In the genomic region with DNA sequence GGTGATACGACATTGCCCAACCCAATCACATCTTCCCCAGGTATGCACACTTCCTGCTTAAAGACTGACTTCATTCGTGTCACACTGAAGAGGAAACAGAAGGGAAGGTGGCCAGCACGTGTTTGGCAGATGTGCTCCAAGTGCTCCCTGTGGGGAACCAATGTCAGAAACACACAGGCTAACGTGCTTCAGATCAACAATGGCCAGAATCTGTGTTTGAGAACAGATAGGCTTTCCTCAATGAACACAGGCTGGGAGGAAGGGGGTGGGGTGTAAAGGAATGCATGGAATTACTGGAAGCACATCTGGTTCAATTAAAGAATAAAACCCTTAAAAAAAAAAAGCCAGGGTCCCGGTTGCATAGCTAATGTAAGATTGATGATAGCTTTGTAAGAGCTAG, we compare ENCODE assay signal across 14 mouse cellular contexts. TPM values are rescaled to one million over a fixed set of nuclear protein-coding genes. Genes with fewer than 3 reads are reported as not detected.
DNase-seq lines count a peak whose midpoint lies in the region; ATAC-seq lines count a peak whose summit lies in the region.
"Had no signal": no experiment of that assay in that cellular context is flagged by ENCODE, and none has a peak within 500 bp of the region (broad histone marks: within the 10 kb centered on the region; RNA-seq: fewer than 3 reads in every experiment).

No protein-coding gene starts in this region.

- no peak overlapping the region for H3K4me2 ChIP-seq in liver, embryonic 11.5 days
- no peak overlapping the region for H3K4me2 ChIP-seq in neural tube, embryonic 11.5 days (ENCODE audit: low read depth)
- H3K4me2 ChIP-seq in heart, embryonic 12.5 days, result no peak overlapping the region

- no peak overlapping the region for H3K9ac ChIP-seq in liver, embryonic 11.5 days (ENCODE audit: low read depth, low read length)
- H3K9ac ChIP-seq in neural tube, embryonic 11.5 days (ENCODE audit: low read length), result no peak overlapping the region
- no peak overlapping the region for H3K9ac ChIP-seq in heart, embryonic 12.5 days

- peak; percentile 6 for DNase-seq in liver
- no peak for DNase-seq in liver, embryonic 11.5 days (ENCODE audit: low spot score)
- DNase-seq in ZHBTc4 (ENCODE audit: low read depth, low spot score), result peak; percentile 29
- DNase-seq in forelimb bud, embryonic 11.5 days (ENCODE audit: low read depth, low spot score), result peak; percentile 34
- DNase-seq in neural tube, embryonic 11.5 days (ENCODE audit: low spot score), result peak; percentile 21
- DNase-seq in urinary bladder, adult 2 months (ENCODE audit: low spot score), result no peak
- DNase-seq in cerebellum, postnatal 36 days, result no peak
- DNase-seq: cerebellum, adult 2 months; kidney, postnatal 36 days; left cerebral cortex, postnatal 4 days had no signal

- WGBS in liver, embryonic 11.5 days, result 40% methylated on average over 5 of the region's 5 CpGs
- 47% methylated on average over 5 of the region's 5 CpGs for WGBS in neural tube, embryonic 11.5 days
- WGBS in heart, embryonic 12.5 days, result 47% methylated on average over 5 of the region's 5 CpGs

- H3K36me3 ChIP-seq in liver, embryonic 11.5 days (ENCODE audit: control insufficient read depth, insufficient read depth, low read length), result no peaks in the 10 kb centered on the region
- H3K36me3 ChIP-seq in neural tube, embryonic 11.5 days (ENCODE audit: control insufficient read depth, insufficient read depth, low read length), result no peaks in the 10 kb centered on the region
- no peaks in the 10 kb centered on the region for H3K36me3 ChIP-seq in heart, embryonic 12.5 days

- no peak overlapping the region for H3K27ac ChIP-seq in liver, embryonic 11.5 days (ENCODE audit: low read depth, low read length)
- H3K27ac ChIP-seq in neural tube, embryonic 11.5 days (ENCODE audit: low read depth, low read length), result no peak overlapping the region
- H3K27ac ChIP-seq in heart, embryonic 12.5 days (ENCODE audit: poor library complexity, severe bottlenecking), result no peak overlapping the region

- no peak for ATAC-seq in liver, embryonic 11.5 days (replicated peaks; ENCODE audit: low FRiP score)
- no peak for ATAC-seq in neural tube, embryonic 11.5 days (ENCODE audit: insufficient read depth, low FRiP score, low TSS enrichment)
- no peak for ATAC-seq in heart, embryonic 12.5 days (ENCODE audit: insufficient number of reproducible peaks, low FRiP score)
- ATAC-seq: inflammation-experienced regulatory T-cells, adult 6 months; lung, postnatal 0 days; Patski had no signal

- H3K27me3 ChIP-seq in liver, embryonic 11.5 days (replicated peaks; ENCODE audit: control insufficient read depth, insufficient read depth, low read length), result no peaks in the 10 kb centered on the region
- no peaks in the 10 kb centered on the region for H3K27me3 ChIP-seq in neural tube, embryonic 11.5 days (ENCODE audit: control insufficient read depth, insufficient read depth, low read length)
- H3K27me3 ChIP-seq in heart, embryonic 12.5 days (replicated peaks), result no peaks in the 10 kb centered on the region

- no peaks in the 10 kb centered on the region for H3K4me1 ChIP-seq in liver, embryonic 11.5 days (replicated peaks; ENCODE audit: control insufficient read depth, insufficient read depth, low read length)
- H3K4me1 ChIP-seq in neural tube, embryonic 11.5 days (ENCODE audit: control insufficient read depth, insufficient read depth, low read length), result no peaks in the 10 kb centered on the region
- H3K4me1 ChIP-seq in heart, embryonic 12.5 days (replicated peaks), result peaks cover 16% of the 10 kb centered on the region

- H3K9me3 ChIP-seq in liver, embryonic 11.5 days (ENCODE audit: control insufficient read depth, low read length), result no peaks in the 10 kb centered on the region
- no peaks in the 10 kb centered on the region for H3K9me3 ChIP-seq in neural tube, embryonic 11.5 days (ENCODE audit: control insufficient read depth, low read length)
- 0 out of 2 replicates have a peak, but pooled peaks cover 5% of the 10 kb centered on the region for H3K9me3 ChIP-seq in heart, embryonic 12.5 days (replicated peaks)

- no peak overlapping the region for H3K4me3 ChIP-seq in liver, embryonic 11.5 days (ENCODE audit: low read depth, low read length)
- H3K4me3 ChIP-seq in neural tube, embryonic 11.5 days (ENCODE audit: low read depth, low read length), result no peak overlapping the region
- H3K4me3 ChIP-seq in heart, embryonic 12.5 days, result no peak overlapping the region

RNA-seq across cellular contexts. Expression of a gene that starts 15.2 kb away (rescaled TPM):
- polyA plus RNA-seq in liver, embryonic 11.5 days (2014; fragmentation: Nextera tagmentation; extraction: Ambion mirVana), result 13.5 and 13.7 TPM in 2 replicates
- polyA plus RNA-seq in neural tube, embryonic 11.5 days (2014; fragmentation: Nextera tagmentation; extraction: Ambion mirVana), result 15.2 and 16.1 TPM in 2 replicates
- 13.5 and 14.5 TPM in 2 replicates for polyA plus RNA-seq in heart, embryonic 12.5 days (2016; fragmentation: Nextera tagmentation; extraction: Ambion mirVana)
- 6.2 and 6.3 TPM in 2 replicates for polyA plus RNA-seq in urinary bladder, adult 2 months (2012; rRNA removed)

Comparison
In these comparisons a context has a peak if more than half of its experiments do, and no peak if none do; other contexts are left out.
1. DNase-seq: peak in liver (single experiment), ZHBTc4 (single experiment), forelimb bud, embryonic 11.5 days (single experiment) and neural tube, embryonic 11.5 days (single experiment); none in liver, embryonic 11.5 days (single experiment), urinary bladder, adult 2 months (single experiment) and cerebellum, postnatal 36 days (0 of 2).